Mouse (Mus musculus): Measurements from ENCODE around the gene Ovol1. TPM values are rescaled to one million over a fixed set of nuclear protein-coding genes. Genes with fewer than 3 reads are reported as not detected.

The Ovol1 gene
- polyA plus RNA-seq, 1 experiment: not detected

DNA sequence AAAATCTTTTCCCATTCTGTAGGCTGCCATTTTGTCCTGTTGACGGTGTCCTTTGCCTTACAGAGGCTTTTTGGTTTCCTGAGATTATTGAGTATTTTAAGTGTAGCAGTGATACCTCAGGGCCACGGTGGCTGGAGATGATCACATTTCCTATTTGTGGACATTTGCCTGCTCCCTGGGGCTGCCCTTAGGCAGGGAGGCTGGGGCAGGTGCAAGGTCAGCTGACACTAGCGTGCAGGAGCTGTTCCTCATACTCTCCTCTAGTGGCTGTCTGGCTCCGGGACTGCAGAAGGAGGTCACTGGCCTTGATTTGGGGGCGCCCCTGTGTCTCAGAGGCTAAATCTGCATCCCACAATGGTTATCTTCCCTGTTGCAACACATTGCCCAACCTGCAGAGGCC, 35.2 kb downstream of the Ovol1 start:
- no peak overlapping the region for H3ac ChIP-seq (ENCODE audit: control insufficient read depth, insufficient read length)
- H3K36me3 ChIP-seq (ENCODE audit: control insufficient read depth, insufficient read depth): no peaks in the 10 kb centered on the region
- H3K4me2 ChIP-seq (ENCODE audit: low read depth): no peak overlapping the region
- peak in 1 of 3 experiments; percentile 44 for TF ChIP-seq MYOG (IDR thresholded peaks at IDR 0.05; ENCODE audit: control insufficient read depth in 1 of 3, insufficient read depth in 1 of 3, insufficient read length in 2 of 3, low read depth in 2 of 3)
- peak in 1 of 3 experiments; percentile 53 for TF ChIP-seq MYOD1 (IDR thresholded peaks at IDR 0.05; ENCODE audit: control insufficient read depth in 1 of 3, insufficient read length in 2 of 3, low read depth in 2 of 3)
- TF ChIP-seq USF1 (IDR thresholded peaks at IDR 0.05; ENCODE audit: low read depth): no peak
- no peak overlapping the region for H3K4me3 ChIP-seq
- H3K79me2 ChIP-seq (ENCODE audit: control insufficient read depth, insufficient read depth): no peaks in the 10 kb centered on the region
- H3K27me3 ChIP-seq (ENCODE audit: control insufficient read depth, insufficient read depth, insufficient read length): no peaks in the 10 kb centered on the region

DNA sequence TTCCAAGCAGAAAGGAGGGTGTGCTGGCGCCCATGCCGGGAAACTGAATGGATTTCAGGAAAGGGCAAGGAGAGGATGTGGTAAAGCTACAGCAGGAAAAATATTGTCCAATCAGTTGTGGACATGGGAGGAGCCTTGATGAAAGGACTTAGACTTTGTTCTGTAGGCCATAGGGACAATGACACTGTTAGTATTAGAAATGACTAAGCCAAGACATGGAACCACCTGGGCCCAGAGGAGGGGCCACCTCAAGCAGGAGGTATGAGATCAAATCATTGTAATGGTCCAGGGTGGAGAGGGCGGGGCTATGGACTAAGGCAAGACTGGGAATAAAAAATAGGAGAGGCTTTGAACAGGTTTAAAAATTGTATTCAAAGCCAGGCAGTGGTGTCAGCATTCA, 41.7 kb downstream of the Ovol1 start:
- H3ac ChIP-seq (ENCODE audit: control insufficient read depth, insufficient read length): no peak overlapping the region
- H3K36me3 ChIP-seq (ENCODE audit: control insufficient read depth, insufficient read depth): no peaks in the 10 kb centered on the region
- no peak overlapping the region for H3K4me3 ChIP-seq
- no peak for TF ChIP-seq CEBPB (IDR thresholded peaks at IDR 0.05; ENCODE audit: insufficient read depth, poor library complexity, severe bottlenecking)
- no peak for TF ChIP-seq POLR2A (IDR thresholded peaks at IDR 0.05; ENCODE audit: insufficient read length, low read depth)
- TF ChIP-seq MYOD1 (IDR thresholded peaks at IDR 0.05; ENCODE audit: control insufficient read depth in 1 of 3, insufficient read length in 2 of 3, low read depth in 2 of 3): no peak
- no peak for TF ChIP-seq POLR2AphosphoS2 (IDR thresholded peaks at IDR 0.05; ENCODE audit: insufficient read length, low read depth)
- TF ChIP-seq SRF (IDR thresholded peaks at IDR 0.05; ENCODE audit: control insufficient read depth, insufficient read length, low read depth): no peak
- no peak for TF ChIP-seq USF1 (IDR thresholded peaks at IDR 0.05; ENCODE audit: low read depth)
- no peak for TF ChIP-seq TCF12 (IDR thresholded peaks at IDR 0.05; ENCODE audit: insufficient read depth, poor library complexity, severe bottlenecking)
- TF ChIP-seq TCF3 (IDR thresholded peaks at IDR 0.05; ENCODE audit: insufficient read length, low read depth): no peak
- TF ChIP-seq REST (IDR thresholded peaks at IDR 0.05; ENCODE audit: insufficient read depth, insufficient read length): no peak
- no peak for TF ChIP-seq MYOG (IDR thresholded peaks at IDR 0.05; ENCODE audit: control insufficient read depth in 1 of 3, insufficient read depth in 1 of 3, insufficient read length in 2 of 3, low read depth in 2 of 3)
- H3K4me2 ChIP-seq (ENCODE audit: low read depth): no peak overlapping the region
- no peaks in the 10 kb centered on the region for H3K79me2 ChIP-seq (ENCODE audit: control insufficient read depth, insufficient read depth)
- no peaks in the 10 kb centered on the region for H3K27me3 ChIP-seq (ENCODE audit: control insufficient read depth, insufficient read depth, insufficient read length)

DNA sequence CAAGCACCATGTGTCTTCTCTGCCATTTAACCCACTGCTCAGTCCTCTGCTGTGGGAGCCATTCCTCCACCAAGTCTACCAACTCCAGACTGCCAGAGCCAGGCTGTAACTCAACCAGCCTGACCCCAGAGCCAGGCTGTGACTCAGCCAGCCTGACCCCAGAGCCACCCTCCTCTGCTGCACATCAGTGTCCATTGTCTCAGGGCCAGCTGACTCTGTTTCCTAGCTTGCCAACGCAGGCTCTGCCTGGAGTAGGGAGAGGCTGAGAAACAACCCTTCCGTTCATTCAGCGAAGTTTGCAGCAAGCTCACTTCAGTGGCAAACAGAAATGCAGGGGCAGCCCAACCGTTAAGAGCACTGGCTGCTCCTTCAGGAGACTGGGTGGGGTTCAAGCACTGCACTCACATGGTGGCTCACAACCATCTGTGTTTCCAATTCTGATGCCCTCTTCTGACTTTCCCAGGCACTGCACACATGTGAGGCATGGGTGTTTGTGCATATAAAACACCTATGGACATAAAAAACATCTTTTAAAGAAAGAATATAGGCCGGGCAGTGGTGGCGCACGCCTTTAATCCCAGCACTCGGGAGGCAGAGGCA, 43.4 kb downstream of the Ovol1 start:
- no peaks in the 10 kb centered on the region for H3K36me3 ChIP-seq (ENCODE audit: control insufficient read depth, insufficient read depth)
- H3K4me2 ChIP-seq (ENCODE audit: low read depth): no peak overlapping the region
- TF ChIP-seq MYOG (IDR thresholded peaks at IDR 0.05; ENCODE audit: control insufficient read depth in 1 of 3, insufficient read depth in 1 of 3, insufficient read length in 2 of 3, low read depth in 2 of 3): no peak
- TF ChIP-seq POLR2AphosphoS2 (IDR thresholded peaks at IDR 0.05; ENCODE audit: insufficient read length, low read depth): no peak
- TF ChIP-seq REST (IDR thresholded peaks at IDR 0.05; ENCODE audit: insufficient read depth, insufficient read length): no peak
- TF ChIP-seq MAX (IDR thresholded peaks at IDR 0.05; ENCODE audit: low read depth): no peak
- TF ChIP-seq E2F4 (IDR thresholded peaks at IDR 0.05; ENCODE audit: insufficient read depth): no peak
- TF ChIP-seq MYOD1 (IDR thresholded peaks at IDR 0.05; ENCODE audit: control insufficient read depth in 1 of 3, insufficient read length in 2 of 3, low read depth in 2 of 3): no peak
- no peak for TF ChIP-seq TCF12 (IDR thresholded peaks at IDR 0.05; ENCODE audit: insufficient read depth, poor library complexity, severe bottlenecking)
- no peak for TF ChIP-seq USF1 (IDR thresholded peaks at IDR 0.05; ENCODE audit: low read depth)
- no peak for TF ChIP-seq POLR2A (IDR thresholded peaks at IDR 0.05; ENCODE audit: insufficient read length, low read depth)
- TF ChIP-seq CEBPB (IDR thresholded peaks at IDR 0.05; ENCODE audit: insufficient read depth, poor library complexity, severe bottlenecking): no peak
- no peaks in the 10 kb centered on the region for H3K27me3 ChIP-seq (ENCODE audit: control insufficient read depth, insufficient read depth, insufficient read length)
- H3K79me2 ChIP-seq (ENCODE audit: control insufficient read depth, insufficient read depth): no peaks in the 10 kb centered on the region
- H3K4me3 ChIP-seq: no peak overlapping the region
- no peak overlapping the region for H3ac ChIP-seq (ENCODE audit: control insufficient read depth, insufficient read length)

DNA sequence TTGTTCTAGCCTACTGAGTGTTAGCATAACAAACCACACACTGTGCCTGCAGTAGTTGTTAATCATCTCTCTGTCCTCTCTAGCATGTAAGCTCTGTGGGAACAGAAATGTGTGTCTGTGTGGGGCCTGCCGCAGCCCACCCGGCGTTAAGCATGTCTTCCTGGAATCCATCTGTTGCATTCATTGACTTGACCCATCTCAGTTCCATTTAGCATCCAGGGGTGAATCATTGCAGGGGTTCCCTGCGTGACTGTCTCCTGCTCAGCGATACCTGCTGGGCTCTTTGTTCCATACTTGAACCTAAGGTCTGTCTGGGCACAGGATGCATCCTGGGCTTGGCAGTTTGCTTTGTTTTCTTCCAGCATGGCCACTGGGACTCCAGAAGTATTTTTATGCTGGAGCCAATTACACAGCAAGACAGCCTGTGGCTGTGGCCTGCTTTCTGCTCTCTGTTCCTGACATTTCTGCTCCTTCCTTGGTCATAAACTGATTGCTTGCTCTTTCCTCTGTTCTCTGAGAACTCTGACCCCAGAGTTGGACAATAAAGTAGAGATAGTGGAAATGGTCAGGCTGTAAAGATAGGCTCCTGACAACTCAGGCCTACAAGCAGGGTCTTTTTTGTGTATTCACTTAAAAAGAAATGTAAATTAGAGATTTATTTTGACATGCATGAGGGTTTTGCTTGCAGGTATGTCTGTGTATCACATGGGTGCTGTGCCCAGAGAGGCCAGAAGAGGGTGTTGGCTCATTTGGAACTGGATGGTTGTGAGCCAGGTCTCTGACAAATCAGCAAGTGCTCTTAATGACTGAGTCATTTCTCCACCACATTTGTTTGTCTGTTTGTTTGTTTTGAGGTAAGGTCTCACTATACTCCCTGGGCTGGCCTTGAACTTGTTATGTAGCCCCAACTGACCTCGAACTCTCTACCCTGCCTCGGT, 44.3 kb downstream of the Ovol1 start:
- H3K4me3 ChIP-seq: no peak overlapping the region
- H3K36me3 ChIP-seq (ENCODE audit: control insufficient read depth, insufficient read depth): no peaks in the 10 kb centered on the region
- H3ac ChIP-seq (ENCODE audit: control insufficient read depth, insufficient read length): no peak overlapping the region
- H3K27me3 ChIP-seq (ENCODE audit: control insufficient read depth, insufficient read depth, insufficient read length): no peaks in the 10 kb centered on the region
- TF ChIP-seq MAX (IDR thresholded peaks at IDR 0.05; ENCODE audit: low read depth) (no peak), E2F4 (IDR thresholded peaks at IDR 0.05; ENCODE audit: insufficient read depth) (no peak), REST (IDR thresholded peaks at IDR 0.05; ENCODE audit: insufficient read depth, insufficient read length) (no peak), TCF3 (IDR thresholded peaks at IDR 0.05; ENCODE audit: insufficient read length, low read depth) (no peak), SRF (IDR thresholded peaks at IDR 0.05; ENCODE audit: control insufficient read depth, insufficient read length, low read depth) (no peak), MYOD1 (IDR thresholded peaks at IDR 0.05; ENCODE audit: control insufficient read depth in 1 of 3, insufficient read length in 2 of 3, low read depth in 2 of 3) (no peak), USF1 (IDR thresholded peaks at IDR 0.05; ENCODE audit: low read depth) (no peak)
- no peak overlapping the region for H3K4me2 ChIP-seq (ENCODE audit: low read depth)
- no peaks in the 10 kb centered on the region for H3K79me2 ChIP-seq (ENCODE audit: control insufficient read depth, insufficient read depth)

DNA sequence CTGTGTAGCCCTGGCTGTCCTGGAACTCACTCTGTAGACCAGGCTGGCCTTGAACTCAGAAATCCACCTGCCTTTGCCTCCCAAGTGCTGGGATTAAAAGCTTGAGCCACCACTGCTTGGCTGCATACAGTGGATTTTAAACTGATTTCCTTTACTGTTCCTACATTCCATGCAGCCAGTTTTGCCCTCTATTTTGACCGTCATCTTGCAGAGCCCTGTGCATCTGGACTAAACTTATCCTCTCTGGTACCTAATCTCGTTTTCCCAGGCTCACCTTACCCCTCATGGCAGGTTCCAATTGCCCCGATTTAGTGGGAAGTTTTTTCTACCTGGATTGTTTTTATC, 47.5 kb downstream of the Ovol1 start:
- Histone ChIP-seq H3K27me3 (ENCODE audit: control insufficient read depth, insufficient read depth, insufficient read length) (no peaks in the 10 kb centered on the region), H3K36me3 (ENCODE audit: control insufficient read depth, insufficient read depth) (no peaks in the 10 kb centered on the region), H3ac (ENCODE audit: control insufficient read depth, insufficient read length) (no peak overlapping the region), H3K79me2 (ENCODE audit: control insufficient read depth, insufficient read depth) (no peaks in the 10 kb centered on the region), H3K4me2 (ENCODE audit: low read depth) (no peak overlapping the region), H3K4me3 (no peak overlapping the region)
- TF ChIP-seq MAX (IDR thresholded peaks at IDR 0.05; ENCODE audit: low read depth): no peak
- TF ChIP-seq USF1 (IDR thresholded peaks at IDR 0.05; ENCODE audit: low read depth): no peak
- TF ChIP-seq MYOD1 (IDR thresholded peaks at IDR 0.05; ENCODE audit: control insufficient read depth in 1 of 3, insufficient read length in 2 of 3, low read depth in 2 of 3): no peak
- no peak for TF ChIP-seq TCF3 (IDR thresholded peaks at IDR 0.05; ENCODE audit: insufficient read length, low read depth)
- TF ChIP-seq SRF (IDR thresholded peaks at IDR 0.05; ENCODE audit: control insufficient read depth, insufficient read length, low read depth): no peak
- TF ChIP-seq POLR2A (IDR thresholded peaks at IDR 0.05; ENCODE audit: insufficient read length, low read depth): no peak
- TF ChIP-seq POLR2AphosphoS2 (IDR thresholded peaks at IDR 0.05; ENCODE audit: insufficient read length, low read depth): no peak
- TF ChIP-seq MYOG (IDR thresholded peaks at IDR 0.05; ENCODE audit: control insufficient read depth in 1 of 3, insufficient read depth in 1 of 3, insufficient read length in 2 of 3, low read depth in 2 of 3): no peak
- no peak for TF ChIP-seq REST (IDR thresholded peaks at IDR 0.05; ENCODE audit: insufficient read depth, insufficient read length)
- no peak for TF ChIP-seq CEBPB (IDR thresholded peaks at IDR 0.05; ENCODE audit: insufficient read depth, poor library complexity, severe bottlenecking)
- TF ChIP-seq E2F4 (IDR thresholded peaks at IDR 0.05; ENCODE audit: insufficient read depth): no peak
